Mouse (Mus musculus) macrophage (primary cell): ENCODE results near the gene Gm10638. TPM values are rescaled to one million over a fixed set of nuclear protein-coding genes. Genes with fewer than 3 reads are reported as not detected.
A peak's percentile ranks its signal among the peaks of the same experiment; 100 is the strongest.

Experiments
- H3K27ac ChIP-seq: fragments of 350-480 bp; formaldehyde crosslinking; 2 replicates; pipeline ENCODE4 v1.9.0; 2021
- H3K36me3 ChIP-seq: fragments of 350-480 bp; formaldehyde crosslinking; 2 replicates; pipeline ENCODE4 v1.9.0; 2021; ENCODE audit errors: inconsistent target
- H3K4me3 ChIP-seq: fragments of 350-480 bp; formaldehyde crosslinking; 2 replicates; pipeline ENCODE4 v1.9.0; 2021; ENCODE audit errors: inconsistent target
- H3K79me2 ChIP-seq: fragments of 350-480 bp; formaldehyde crosslinking; 2 replicates; pipeline ENCODE4 v1.9.0; 2021; ENCODE audit errors: inconsistent target
- WGBS: methylation state at CpG from one replicate; pipeline ENCODE4 v1.1.7; 2026; ENCODE audit warnings: inconsistent platforms; ENCODE audit not compliant: missing documents; 5-methylcytosine and 5-hydroxymethylcytosine counted together
- polyA plus RNA-seq: library from polyadenylated mRNA; stranded (reverse); fragments of 250-400 nt; gene quantifications from 3 replicates; pipeline ENCODE4 v1.2.4, GENCODE M21; 2018; ENCODE audit warnings: inconsistent platforms

The Gm10638 gene
- polyA plus RNA-seq, 1 experiment from 2014 or later, result not detected

GRCm38 (mm10) chr8:86721490-86721889 lies 24.0 kb upstream of the Gm10638 start:
- Histone ChIP-seq H3K79me2 (peaks cover 22% of the 10 kb centered on the region), H3K4me3 (no peak overlapping the region), H3K27ac (no peak overlapping the region), H3K36me3 (peaks cover 19% of the 10 kb centered on the region; the same call in 1 of the 2 replicates)
- 97% methylated on average over 2 of the region's 2 CpGs for WGBS

GRCm38 (mm10) chr8:86726959-86727358 lies 18.5 kb upstream of the Gm10638 start:
- Histone ChIP-seq H3K36me3 (no peaks in the 10 kb centered on the region), H3K27ac (no peak overlapping the region), H3K4me3 (no peak overlapping the region), H3K79me2 (peaks cover 77% of the 10 kb centered on the region)
- 85% methylated on average over 6 of the region's 6 CpGs for WGBS

GRCm38 (mm10) chr8:86728224-86728950 lies 17.1 kb upstream of the Gm10638 start:
- Histone ChIP-seq H3K4me3 (no peak overlapping the region), H3K79me2 (peaks cover 91% of the 10 kb centered on the region), H3K36me3 (no peaks in the 10 kb centered on the region), H3K27ac (no peak overlapping the region)
- 89% methylated on average over 19 of the region's 19 CpGs for WGBS

GRCm38 (mm10) chr8:86730303-86730702 lies 15.2 kb upstream of the Gm10638 start:
- no peak overlapping the region for H3K4me3 ChIP-seq
- 79% methylated on average over 3 of the region's 3 CpGs for WGBS
- no peaks in the 10 kb centered on the region for H3K36me3 ChIP-seq
- no peak overlapping the region for H3K27ac ChIP-seq
- H3K79me2 ChIP-seq, result peaks cover 99% of the 10 kb centered on the region

- WGBS, result 100% methylated on average over 1 of the region's 1 CpGs
- peaks cover 100% of the 10 kb centered on the region for H3K79me2 ChIP-seq
- H3K27ac ChIP-seq, result no peak overlapping the region
- no peaks in the 10 kb centered on the region for H3K36me3 ChIP-seq
- H3K4me3 ChIP-seq, result no peak overlapping the region
Measured at GRCm38 (mm10) chr8:86730860-86731259, 14.6 kb upstream of the Gm10638 start.

GRCm38 (mm10) chr8:86734171-86734570 lies 11.3 kb upstream of the Gm10638 start:
- WGBS, result 92% methylated on average over 4 of the region's 4 CpGs
- Histone ChIP-seq H3K36me3 (no peaks in the 10 kb centered on the region), H3K79me2 (peaks cover 100% of the 10 kb centered on the region), H3K27ac (no peak overlapping the region), H3K4me3 (no peak overlapping the region)

GRCm38 (mm10) chr8:86734954-86735353 lies 10.5 kb upstream of the Gm10638 start:
- peaks cover 100% of the 10 kb centered on the region for H3K79me2 ChIP-seq
- H3K36me3 ChIP-seq, result no peaks in the 10 kb centered on the region
- WGBS, result 56% methylated on average over 1 of the region's 1 CpGs
- no peak overlapping the region for H3K27ac ChIP-seq
- H3K4me3 ChIP-seq, result no peak overlapping the region

- Histone ChIP-seq H3K4me3 (no peak overlapping the region), H3K27ac (no peak overlapping the region), H3K36me3 (no peaks in the 10 kb centered on the region), H3K79me2 (peaks cover 100% of the 10 kb centered on the region)
- 3% methylated on average over 3 of the region's 3 CpGs for WGBS
Measured at GRCm38 (mm10) chr8:86735446-86736111, 9.9 kb upstream of the Gm10638 start.

GRCm38 (mm10) chr8:86740899-86741298 lies 4.6 kb upstream of the Gm10638 start:
- Histone ChIP-seq H3K79me2 (peaks cover 94% of the 10 kb centered on the region), H3K36me3 (no peaks in the 10 kb centered on the region), H3K4me3 (no peak overlapping the region), H3K27ac (no peak overlapping the region)

- Histone ChIP-seq H3K4me3 (no peak overlapping the region), H3K36me3 (no peaks in the 10 kb centered on the region), H3K27ac (no peak overlapping the region), H3K79me2 (peaks cover 87% of the 10 kb centered on the region)
Measured at GRCm38 (mm10) chr8:86741627-86742026, 3.9 kb upstream of the Gm10638 start.

GRCm38 (mm10) chr8:86742605-86743345 lies 2.7 kb upstream of the Gm10638 start:
- Histone ChIP-seq H3K79me2 (peaks cover 75% of the 10 kb centered on the region), H3K27ac (no peak overlapping the region), H3K4me3 (no peak overlapping the region), H3K36me3 (no peaks in the 10 kb centered on the region)
- 82% methylated on average over 7 of the region's 7 CpGs for WGBS

GRCm38 (mm10) chr8:86744313-86745220 lies 932 bp upstream of the Gm10638 start:
- Histone ChIP-seq H3K27ac (peak overlapping the region; percentile 24; the same call in 1 of the 2 replicates), H3K36me3 (no peaks in the 10 kb centered on the region), H3K79me2 (peaks cover 57% of the 10 kb centered on the region), H3K4me3 (peak overlapping the region; percentile 72)
- WGBS, result 44% methylated on average over 17 of the region's 18 CpGs

GRCm38 (mm10) chr8:86745935-86746441 lies 489 bp downstream of the Gm10638 start:
- whole genome bisulfite sequencing, result 2% methylated on average over 28 of the region's 70 CpGs
- peak overlapping the region; percentile 43 for H3K27ac ChIP-seq
- H3K4me3 ChIP-seq, result peak overlapping the region; percentile 44
- H3K36me3 ChIP-seq, result no peaks in the 10 kb centered on the region
- peaks cover 43% of the 10 kb centered on the region for H3K79me2 ChIP-seq

GRCm38 (mm10) chr8:86746511-86746910 lies 1.0 kb downstream of the Gm10638 start:
- 9% methylated on average over 11 of the region's 11 CpGs for WGBS
- H3K27ac ChIP-seq, result peak overlapping the region; percentile 43
- peak overlapping the region; percentile 44 for H3K4me3 ChIP-seq

More at GRCm38 (mm10) chr8:86746511-86746910, 1.0 kb downstream of the Gm10638 start:
- Histone ChIP-seq H3K79me2 (peaks cover 38% of the 10 kb centered on the region), H3K36me3 (no peaks in the 10 kb centered on the region)
